Mouse (Mus musculus) lung, postnatal 0 days (tissue): ENCODE measurements around the gene Ndfip2. TPM values are rescaled to one million over a fixed set of nuclear protein-coding genes. Genes with fewer than 3 reads are reported as not detected.

Experiments used
- ATAC-seq: fragments of 200-750 bp; cut with Nextera tagmentation; 2 replicates; pipeline ENCODE4 v1.8.0; 2017; ENCODE audit warnings: moderate library complexity
- DNase-seq: peaks from one replicate; pipeline ENCODE4 v3.0.0-alpha.2; 2016; ENCODE audit warnings: low spot score
- H3K27ac ChIP-seq: fragments of 300-500 bp; sonication (generic); 2 replicates; pipeline ENCODE4 v1.5.1; 2014; ENCODE audit warnings: antibody characterized with exemption, mild to moderate bottlenecking, low read length, mixed read lengths
- H3K27me3 ChIP-seq: fragments of 300-500 bp; sonication (generic); replicated peaks from 2 replicates; pipeline ENCODE4 v1.6.1; 2014; ENCODE audit warnings: low read length, mixed read lengths; ENCODE audit not compliant: insufficient read depth
- H3K36me3 ChIP-seq: fragments of 300-500 bp; sonication (generic); 2 replicates; pipeline ENCODE4 v1.6.1; 2014; ENCODE audit warnings: low read length, mixed read lengths; ENCODE audit not compliant: insufficient read depth
- H3K4me1 ChIP-seq: fragments of 300-500 bp; sonication (generic); 2 replicates; pipeline ENCODE4 v1.6.1; 2014; ENCODE audit warnings: antibody characterized with exemption, low read depth, low read length, mixed read lengths; ENCODE audit not compliant: insufficient read depth
- H3K4me2 ChIP-seq: fragments of 300-500 bp; sonication (generic); replicated peaks from 2 replicates; pipeline ENCODE4 v1.6.1; 2014; ENCODE audit warnings: low read depth, mild to moderate bottlenecking, low read length, moderate library complexity, mixed read lengths
- H3K4me3 ChIP-seq: fragments of 300-500 bp; sonication (generic); 2 replicates; pipeline ENCODE4 v1.5.1; 2014; ENCODE audit warnings: low read depth, low read length
- H3K9ac ChIP-seq: fragments of 300-500 bp; sonication (generic); replicated peaks from 2 replicates; pipeline ENCODE4 v1.6.1; 2014; ENCODE audit warnings: low read depth, mild to moderate bottlenecking
- H3K9me3 ChIP-seq: fragments of 300-500 bp; sonication (generic); 2 replicates; pipeline ENCODE4 v1.6.1; 2016; ENCODE audit warnings: low read length, mixed read lengths
- CTCF ChIP-seq: IDR thresholded peaks from 2 replicates; pipeline ENCODE4 v1.5.1; 2016; ENCODE audit warnings: antibody characterized with exemption, mild to moderate bottlenecking
- EP300 ChIP-seq: IDR thresholded peaks from 2 replicates; pipeline ENCODE4 v1.6.1; 2016; ENCODE audit warnings: antibody characterized with exemption, mild to moderate bottlenecking, control low read depth
- WGBS: fragments of 180-500 bp; shearing (Covaris S2); extraction: QIAGEN DNeasy Blood & Tissue Kit; methylation state at CpG from one replicate; pipeline ENCODE4 v1.1.7; 2014; 5-methylcytosine and 5-hydroxymethylcytosine counted together
- polyA plus RNA-seq: library from polyadenylated mRNA; unstranded; fragments of >200 nt; fragmentation: Nextera tagmentation; extraction: Ambion mirVana; gene quantifications from 2 replicates; pipeline ENCODE4 v1.2.1, GENCODE M21; 2015

Ndfip2 gene
- polyA plus RNA-seq: 76.7 and 81.0 TPM in 2 replicates

- ATAC-seq (peak; percentile 98), DNase-seq (peak; percentile 94)
- Histone ChIP-seq H3K9ac (peak within 1 kb of the TSS; percentile 82), H3K9me3 (no peaks in the 10 kb centered on the region), H3K36me3 (no peaks in the 10 kb centered on the region), H3K4me3 (peak within 1 kb of the TSS; percentile 92), H3K27me3 (no peaks in the 10 kb centered on the region), H3K27ac (peak within 1 kb of the TSS; percentile 92), H3K4me1 (no peaks in the 10 kb centered on the region), H3K4me2 (peak within 1 kb of the TSS; percentile 84)
- no peak for TF ChIP-seq EP300
- WGBS: under 1% methylated on average over 53 of the region's 70 CpGs
These were observed at the start of gene Ndfip2 for GRCm38 (mm10) chr14:105258379-105259034. Ndfip2 (plus strand) TSS chr14:105258573.

DNA sequence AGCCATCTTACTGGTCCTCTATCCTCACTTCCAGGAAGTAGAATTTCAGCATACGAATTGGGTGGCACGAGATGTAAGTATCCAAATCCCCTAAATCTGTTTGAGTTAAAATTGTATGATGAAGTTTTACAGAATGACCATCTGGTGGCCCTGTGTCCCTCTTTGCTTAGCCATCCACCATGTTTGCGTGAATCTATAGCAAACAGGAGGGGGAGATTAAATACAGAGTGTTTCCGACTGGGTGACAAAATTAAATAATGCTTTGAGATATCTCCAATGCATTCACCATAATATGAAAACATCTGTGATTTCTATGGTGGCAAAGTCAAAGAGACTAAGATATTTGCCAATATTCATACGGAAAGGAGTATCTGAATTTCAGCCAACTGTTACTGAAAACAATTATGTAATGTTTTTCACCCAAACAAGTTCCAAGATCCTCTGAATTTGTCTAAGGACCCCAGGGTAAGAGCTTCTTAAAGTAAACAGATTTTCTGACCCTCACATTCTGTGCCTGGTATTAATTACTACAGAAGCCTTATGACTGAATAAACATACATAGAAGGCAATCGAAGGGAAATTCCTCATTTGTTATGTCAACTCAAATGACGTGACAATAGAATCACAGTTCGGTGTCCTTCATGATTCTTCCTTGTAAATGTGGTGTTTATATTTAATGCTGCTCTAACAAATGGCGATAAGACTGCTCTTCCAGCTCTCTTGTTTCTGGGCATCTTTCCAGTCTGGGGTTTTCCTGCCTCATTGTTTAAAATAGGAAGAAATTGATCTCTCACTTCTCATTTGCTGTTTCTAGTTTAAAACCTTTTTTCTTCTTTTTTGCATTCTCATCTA, 38.6 kb upstream of the Ndfip2 start:
- DNase-seq: peak; percentile 64
- peak; percentile 48 for ATAC-seq

GRCm38 (mm10) chr14:105222240-105222639, 36.1 kb upstream of the Ndfip2 start:
- 60% methylated on average over 4 of the region's 4 CpGs for WGBS
- H3K9me3 ChIP-seq: no peaks in the 10 kb centered on the region
- no peak for TF ChIP-seq EP300
- no peak for TF ChIP-seq CTCF
- H3K9ac ChIP-seq: no peak overlapping the region
- no peak overlapping the region for H3K4me3 ChIP-seq
- no peak overlapping the region for H3K27ac ChIP-seq
- DNase-seq (no peak), ATAC-seq (no peak)
- H3K27me3 ChIP-seq: no peaks in the 10 kb centered on the region
- no peak overlapping the region for H3K4me2 ChIP-seq
- no peaks in the 10 kb centered on the region for H3K36me3 ChIP-seq
- H3K4me1 ChIP-seq: no peaks in the 10 kb centered on the region

More for the DNA sequence above, 38.6 kb upstream of the Ndfip2 start:
- 33% methylated on average over 9 of the region's 9 CpGs for WGBS
- Histone ChIP-seq H3K9me3 (no peaks in the 10 kb centered on the region), H3K4me1 (no peaks in the 10 kb centered on the region), H3K36me3 (no peaks in the 10 kb centered on the region), H3K4me2 (no peak overlapping the region), H3K9ac (no peak overlapping the region), H3K4me3 (no peak overlapping the region), H3K27me3 (no peaks in the 10 kb centered on the region), H3K27ac (no peak overlapping the region)
- TF ChIP-seq EP300: peak; percentile 58; the same call in 1 of the 2 replicates
- no peak for TF ChIP-seq CTCF

GRCm38 (mm10) chr14:105225790-105226189, 32.6 kb upstream of the Ndfip2 start:
- 71% methylated on average over 4 of the region's 4 CpGs for WGBS
- H3K9me3 ChIP-seq: no peaks in the 10 kb centered on the region
- H3K4me1 ChIP-seq: no peaks in the 10 kb centered on the region
- no peaks in the 10 kb centered on the region for H3K36me3 ChIP-seq
- H3K9ac ChIP-seq: no peak overlapping the region
- ATAC-seq: no peak
- no peak overlapping the region for H3K4me2 ChIP-seq
- H3K27me3 ChIP-seq: no peaks in the 10 kb centered on the region
- no peak for DNase-seq
- no peak for TF ChIP-seq CTCF
- H3K27ac ChIP-seq: no peak overlapping the region
- no peak overlapping the region for H3K4me3 ChIP-seq

GRCm38 (mm10) chr14:105232421-105232820, 26.0 kb upstream of the Ndfip2 start:
- H3K9me3 ChIP-seq: no peaks in the 10 kb centered on the region
- DNase-seq (peak; percentile 60), ATAC-seq (no peak)
- no peak overlapping the region for H3K4me3 ChIP-seq
- no peak overlapping the region for H3K9ac ChIP-seq
- no peak overlapping the region for H3K27ac ChIP-seq
- no peaks in the 10 kb centered on the region for H3K36me3 ChIP-seq
- no peaks in the 10 kb centered on the region for H3K4me1 ChIP-seq
- H3K27me3 ChIP-seq: no peaks in the 10 kb centered on the region
- H3K4me2 ChIP-seq: no peak overlapping the region
- peak; percentile 72 for TF ChIP-seq CTCF
- TF ChIP-seq EP300: no peak
- WGBS: 37% methylated on average over 6 of the region's 6 CpGs

DNA sequence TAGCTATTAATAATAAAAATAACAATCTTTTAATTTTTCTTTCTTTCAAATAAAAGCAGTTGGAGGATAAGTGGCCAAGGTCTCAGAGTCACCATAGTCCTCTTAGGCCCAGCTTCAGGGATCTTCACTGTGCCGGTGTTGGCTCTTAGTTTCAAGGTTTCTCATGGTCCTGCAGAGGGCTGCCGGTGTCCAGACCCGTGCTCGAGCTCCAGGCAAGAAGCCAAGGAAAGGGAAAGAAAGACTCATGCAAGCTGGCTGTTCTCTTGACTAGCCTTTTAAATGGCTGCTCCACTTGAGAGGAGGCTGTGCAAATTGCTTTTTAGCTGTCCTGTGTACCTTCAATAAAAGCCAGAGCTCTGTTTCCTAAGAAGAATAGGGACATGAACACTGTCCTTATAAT, 21.8 kb upstream of the Ndfip2 start:
- WGBS: 38% methylated on average over 4 of the region's 4 CpGs
- no peaks in the 10 kb centered on the region for H3K9me3 ChIP-seq
- TF ChIP-seq CTCF (no peak), EP300 (no peak)
- H3K4me2 ChIP-seq: no peak overlapping the region
- H3K36me3 ChIP-seq: no peaks in the 10 kb centered on the region
- ATAC-seq (no peak), DNase-seq (no peak)
- no peak overlapping the region for H3K4me3 ChIP-seq
- H3K27me3 ChIP-seq: no peaks in the 10 kb centered on the region
- H3K4me1 ChIP-seq: no peaks in the 10 kb centered on the region
- no peak overlapping the region for H3K27ac ChIP-seq
- H3K9ac ChIP-seq: no peak overlapping the region
